Mouse (Mus musculus) adrenal gland, postnatal 14 days (tissue): ENCODE measurements around the gene Kmo. TPM values are rescaled to one million over a fixed set of nuclear protein-coding genes. Genes with fewer than 3 reads are reported as not detected.

Source experiments
- DNase-seq: peaks from one replicate; pipeline ENCODE4 v3.0.0; 2021; ENCODE audit warnings: mixed read lengths
- total RNA-seq: library from RNA; stranded (reverse); gene quantifications from 2 replicates; pipeline ENCODE4 v1.2.3, GENCODE M21; 2021

The Kmo gene
- total RNA-seq, 1 experiment from 2014 or later, result 11.5 TPM

GRCm38 (mm10) chr1:175698293-175698692 is 78.1 kb downstream of the Kmo start, which contains the start of gene Wdr64:
Gene Wdr64 (plus strand): TSS chr1:175698593.
- DNase-seq, result no peak

- DNase-seq, result no peak
These were observed 79.2 kb downstream of the Kmo start for GRCm38 (mm10) chr1:175699375-175699774.

GRCm38 (mm10) chr1:175699796-175700195 is 79.6 kb downstream of the Kmo start:
- DNase-seq, result peak; percentile 19

- no peak for DNase-seq
These were observed 81.0 kb downstream of the Kmo start for GRCm38 (mm10) chr1:175701145-175701544.

GRCm38 (mm10) chr1:175707599-175707998 is 87.4 kb downstream of the Kmo start:
- no peak for DNase-seq

GRCm38 (mm10) chr1:175708013-175708412 is 87.8 kb downstream of the Kmo start:
- no peak for DNase-seq

Other genes starting within 250 kb of the Kmo start
- gene Rgs7, start 127.9 kb upstream of the Kmo start, total RNA-seq, result 21.0 and 23.2 TPM in 2 replicates
- 399 and 403 TPM in 2 replicates for gene Fh1, start 5.3 kb downstream of the Kmo start, total RNA-seq
- 5.3 and 5.9 TPM in 2 replicates for gene Opn3, start 72.4 kb downstream of the Kmo start, total RNA-seq
- gene Chml, start 72.5 kb downstream of the Kmo start, total RNA-seq, result 6.6 and 7.2 TPM in 2 replicates
- gene Wdr64, start 78.2 kb downstream of the Kmo start, total RNA-seq, result not detected in 2 replicates